In the genomic region with DNA sequence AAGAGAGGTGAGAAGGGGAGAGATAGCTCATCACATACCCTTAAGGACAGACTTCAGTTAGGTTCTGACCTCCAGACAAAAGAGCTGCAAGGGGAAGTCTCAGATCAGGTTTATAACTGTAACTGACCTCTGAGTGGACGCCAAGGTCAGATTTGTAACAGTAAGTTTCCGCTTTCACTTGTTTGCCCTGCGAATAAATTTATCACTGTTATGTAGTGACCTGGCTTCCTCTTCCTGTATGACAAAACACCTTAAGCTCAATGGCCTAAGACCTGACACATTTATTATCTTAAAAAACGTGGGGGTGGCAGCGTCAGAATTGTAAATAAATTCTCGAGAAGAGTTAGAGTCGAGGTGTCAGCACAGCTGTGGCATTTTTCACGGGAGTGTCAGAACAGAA, we compare ENCODE assay signal across 29 mouse cellular contexts. TPM values are rescaled to one million over a fixed set of nuclear protein-coding genes. Genes with fewer than 3 reads are reported as not detected.
DNase-seq lines count a peak whose midpoint lies in the region; ATAC-seq and TF ChIP-seq lines count a peak whose summit lies in the region.
"Had no signal": no experiment of that assay in that cellular context is flagged by ENCODE, and none has a peak within 500 bp of the region (broad histone marks: within the 10 kb centered on the region; RNA-seq: fewer than 3 reads in every experiment).

No protein-coding gene starts in this region.

- no peaks in the 10 kb centered on the region for H3K36me3 ChIP-seq in intestine, postnatal 0 days (ENCODE audit: control insufficient read depth, insufficient read depth)
- no peaks in the 10 kb centered on the region for H3K36me3 ChIP-seq in intestine, embryonic 16.5 days (ENCODE audit: control insufficient read depth, insufficient read depth, low read length)
- H3K36me3 ChIP-seq in embryonic facial prominence, embryonic 10.5 days (replicated peaks), result no peaks in the 10 kb centered on the region
- no peaks in the 10 kb centered on the region for H3K36me3 ChIP-seq in myocyte (ENCODE audit: control insufficient read depth, insufficient read depth)
- no peaks in the 10 kb centered on the region for H3K36me3 ChIP-seq in midbrain, embryonic 13.5 days
- H3K36me3 ChIP-seq: embryonic facial prominence, embryonic 12.5 days; G1E; heart, embryonic 10.5 days; hindbrain, embryonic 10.5 days; intestine, embryonic 15.5 days; liver, embryonic 12.5 days; neural tube, embryonic 15.5 days had no signal

- no peak overlapping the region for H3K9ac ChIP-seq in intestine, postnatal 0 days (ENCODE audit: low read depth, low read length)
- H3K9ac ChIP-seq in intestine, embryonic 16.5 days (ENCODE audit: low read depth, low read length), result no peak overlapping the region
- H3K9ac ChIP-seq in midbrain, embryonic 13.5 days (replicated peaks), result no peak overlapping the region
- H3K9ac ChIP-seq: embryonic facial prominence, embryonic 12.5 days; intestine, embryonic 15.5 days; liver, embryonic 12.5 days; neural tube, embryonic 15.5 days had no signal

- H3K79me2 ChIP-seq in myocyte (ENCODE audit: control insufficient read depth, insufficient read depth), result no peaks in the 10 kb centered on the region

- peak; percentile 65 for DNase-seq in 416B (ENCODE audit: low read depth)
- no peak for DNase-seq in embryonic facial prominence, embryonic 10.5 days (ENCODE audit: low spot score)
- no peak for DNase-seq in gastrocnemius, adult 2 months
- DNase-seq in cerebellum, adult 18-20 months, result no peak
- DNase-seq: adrenal gland, postnatal 10 days; B cell, adult 2 months; cerebellum, postnatal 10 days; kidney, postnatal 25 days; lung, adult 18-20 months; lung, postnatal 14 days; spleen, adult 18-20 months; thymus, postnatal 36 days had no signal

- WGBS in intestine, postnatal 0 days, result 17% methylated on average over 8 of the region's 8 CpGs
- WGBS in intestine, embryonic 16.5 days, result 30% methylated on average over 8 of the region's 8 CpGs
- WGBS in embryonic facial prominence, embryonic 10.5 days, result 76% methylated on average over 8 of the region's 8 CpGs
- 83% methylated on average over 8 of the region's 8 CpGs for WGBS in midbrain, embryonic 13.5 days

- 0 out of 2 replicates have a peak, but pooled peaks cover 3% of the 10 kb centered on the region for H3K4me1 ChIP-seq in intestine, postnatal 0 days (replicated peaks; ENCODE audit: control insufficient read depth, insufficient read depth, low read length)
- no peaks in the 10 kb centered on the region for H3K4me1 ChIP-seq in intestine, embryonic 16.5 days (ENCODE audit: control insufficient read depth, insufficient read depth, low read length)
- H3K4me1 ChIP-seq in embryonic facial prominence, embryonic 10.5 days, result peaks cover 27% of the 10 kb centered on the region
- H3K4me1 ChIP-seq in midbrain, embryonic 13.5 days (replicated peaks), result peaks cover 3% of the 10 kb centered on the region
- H3K4me1 ChIP-seq: neural tube, embryonic 15.5 days had no signal

- H3K9me3 ChIP-seq in intestine, postnatal 0 days (ENCODE audit: control insufficient read depth), result no peaks in the 10 kb centered on the region
- no peaks in the 10 kb centered on the region for H3K9me3 ChIP-seq in intestine, embryonic 16.5 days (ENCODE audit: control insufficient read depth, low read length)
- no peaks in the 10 kb centered on the region for H3K9me3 ChIP-seq in embryonic facial prominence, embryonic 10.5 days
- H3K9me3 ChIP-seq in midbrain, embryonic 13.5 days, result no peaks in the 10 kb centered on the region
- H3K9me3 ChIP-seq: embryonic facial prominence, embryonic 12.5 days; G1E; heart, embryonic 10.5 days; hindbrain, embryonic 10.5 days; intestine, embryonic 15.5 days; liver, embryonic 12.5 days; neural tube, embryonic 15.5 days had no signal

- no peak overlapping the region for H3K4me3 ChIP-seq in intestine, postnatal 0 days (ENCODE audit: low read depth, low read length)
- H3K4me3 ChIP-seq in intestine, embryonic 16.5 days (ENCODE audit: low read length), result no peak overlapping the region
- H3K4me3 ChIP-seq in embryonic facial prominence, embryonic 10.5 days, result no peak overlapping the region
- H3K4me3 ChIP-seq in myocyte, result no peak overlapping the region
- H3K4me3 ChIP-seq in midbrain, embryonic 13.5 days (replicated peaks), result no peak overlapping the region
- no peak overlapping the region for H3K4me3 ChIP-seq in gastrocnemius, adult 2 months
- H3K4me3 ChIP-seq: embryonic facial prominence, embryonic 12.5 days; hindbrain, embryonic 10.5 days; intestine, embryonic 15.5 days; layer of hippocampus, adult 2 months; liver, embryonic 12.5 days; neural tube, embryonic 15.5 days had no signal

- H3ac ChIP-seq in myocyte (ENCODE audit: control insufficient read depth, insufficient read length), result no peak overlapping the region

- TF ChIP-seq POLR2A in myocyte (IDR thresholded peaks at IDR 0.05; ENCODE audit: insufficient read length, low read depth), result no peak

- no peak for TF ChIP-seq CTCF in intestine, postnatal 0 days (IDR thresholded peaks at IDR 0.05; ENCODE audit: low read depth)
- no peak for TF ChIP-seq CTCF in gastrocnemius, adult 2 months (IDR thresholded peaks at IDR 0.05)

- H3K27me3 ChIP-seq in intestine, postnatal 0 days (replicated peaks; ENCODE audit: control insufficient read depth, insufficient read depth, low read length), result no peaks in the 10 kb centered on the region
- no peaks in the 10 kb centered on the region for H3K27me3 ChIP-seq in intestine, embryonic 16.5 days (replicated peaks; ENCODE audit: control insufficient read depth, insufficient read depth, low read length)
- no peaks in the 10 kb centered on the region for H3K27me3 ChIP-seq in embryonic facial prominence, embryonic 10.5 days (replicated peaks; ENCODE audit: low read depth, poor library complexity, severe bottlenecking)
- H3K27me3 ChIP-seq in myocyte (ENCODE audit: control insufficient read depth, insufficient read depth, insufficient read length), result no peaks in the 10 kb centered on the region
- no peaks in the 10 kb centered on the region for H3K27me3 ChIP-seq in midbrain, embryonic 13.5 days
- H3K27me3 ChIP-seq: CH12.LX; embryonic facial prominence, embryonic 12.5 days; intestine, embryonic 15.5 days; liver, embryonic 12.5 days; neural tube, embryonic 15.5 days had no signal

- no peak overlapping the region for H3K27ac ChIP-seq in intestine, postnatal 0 days (ENCODE audit: low read depth, low read length)
- H3K27ac ChIP-seq in intestine, embryonic 16.5 days (ENCODE audit: low read length), result no peak overlapping the region
- 0 out of 2 replicates have a peak overlapping the region, but pooled peaks have one; percentile 24 for H3K27ac ChIP-seq in embryonic facial prominence, embryonic 10.5 days (replicated peaks)
- H3K27ac ChIP-seq in midbrain, embryonic 13.5 days, result no peak overlapping the region
- no peak overlapping the region for H3K27ac ChIP-seq in gastrocnemius, adult 2 months
- H3K27ac ChIP-seq: embryonic facial prominence, embryonic 12.5 days; heart, embryonic 10.5 days; hindbrain, embryonic 10.5 days; intestine, embryonic 15.5 days; layer of hippocampus, adult 2 months; liver, embryonic 12.5 days; neural tube, embryonic 15.5 days had no signal

- no peak for ATAC-seq in intestine, postnatal 0 days
- ATAC-seq in intestine, embryonic 16.5 days, result no peak
- no peak for ATAC-seq in midbrain, embryonic 13.5 days
- ATAC-seq: hindbrain, embryonic 16.5 days; liver, embryonic 12.5 days; midbrain, embryonic 16.5 days had no signal

- H3K4me2 ChIP-seq in intestine, postnatal 0 days (replicated peaks; ENCODE audit: low read depth), result peak overlapping the region; percentile 24; the same call in 1 of the 2 replicates
- no peak overlapping the region for H3K4me2 ChIP-seq in intestine, embryonic 16.5 days (ENCODE audit: low read depth, low read length)
- H3K4me2 ChIP-seq in myocyte (ENCODE audit: low read depth), result peak overlapping the region; percentile 24
- H3K4me2 ChIP-seq in midbrain, embryonic 13.5 days (replicated peaks), result no peak overlapping the region
- H3K4me2 ChIP-seq: embryonic facial prominence, embryonic 12.5 days; intestine, embryonic 15.5 days; liver, embryonic 12.5 days; neural tube, embryonic 15.5 days had no signal

- intact Hi-C loops in gastrocnemius, adult 2 months (cut with DNase I), result no loop called here

TF ChIP-seq in myocyte, 11 proteins besides CTCF, POLR2A, EP300 and RAD21:
- TF ChIP-seq SRF (IDR thresholded peaks at IDR 0.05; ENCODE audit: control insufficient read depth, insufficient read length, low read depth) (no peak), TCF3 (IDR thresholded peaks at IDR 0.05; ENCODE audit: insufficient read length, low read depth) (no peak), MYOG (IDR thresholded peaks at IDR 0.05; ENCODE audit: control insufficient read depth in 1 of 3, insufficient read depth in 1 of 3, insufficient read length in 2 of 3, low read depth in 2 of 3) (no peak)
TF ChIP-seq in myocyte: peak in this region for 0.

RNA-seq across cellular contexts. Expression of gene Rnf149, which starts 31.3 kb away (rescaled TPM):
- polyA plus RNA-seq in intestine, postnatal 0 days (2015; fragmentation: Nextera tagmentation; extraction: Ambion mirVana), result 16.9 and 20.4 TPM in 2 replicates
- 13.5 and 26.3 TPM in 2 replicates for polyA plus RNA-seq in intestine, embryonic 16.5 days (2015; fragmentation: Nextera tagmentation; extraction: Ambion mirVana)
- polyA plus RNA-seq in embryonic facial prominence, embryonic 10.5 days (2016; fragmentation: Nextera tagmentation; extraction: Ambion mirVana), result 23.1 and 23.4 TPM in 2 replicates
- polyA plus RNA-seq in myocyte (2012; fragmentation: generic; extraction: Trizol), result 17.9 TPM
- polyA plus RNA-seq in midbrain, embryonic 13.5 days (2015; fragmentation: Nextera tagmentation; extraction: Ambion mirVana), result 22.8 and 23.1 TPM in 2 replicates
- total RNA-seq in gastrocnemius, adult 2 months (2021), result 1 to 10 TPM; 6.9 to 8.3 TPM

RNA-seq across cellular contexts. Expression of gene Creg2, which starts 42.7 kb away (rescaled TPM):
- 0.26 and 0.34 TPM in 2 replicates for polyA plus RNA-seq in intestine, postnatal 0 days (2015; fragmentation: Nextera tagmentation; extraction: Ambion mirVana)
- polyA plus RNA-seq in intestine, embryonic 16.5 days (2015; fragmentation: Nextera tagmentation; extraction: Ambion mirVana), result 0.18 and 0.22 TPM in 2 replicates
- 0.06 and 0.14 TPM in 2 replicates for polyA plus RNA-seq in embryonic facial prominence, embryonic 10.5 days (2016; fragmentation: Nextera tagmentation; extraction: Ambion mirVana)
- not detected for polyA plus RNA-seq in myocyte (2012; fragmentation: generic; extraction: Trizol)
- 3.7 and 3.8 TPM in 2 replicates for polyA plus RNA-seq in midbrain, embryonic 13.5 days (2015; fragmentation: Nextera tagmentation; extraction: Ambion mirVana)
- under 1 TPM in 1 of 2 experiments, not detected in 1; 0.08 TPM for total RNA-seq in gastrocnemius, adult 2 months (2021)
- total RNA-seq: CH12.LX; megakaryocyte-erythroid progenitor cell, adult 5-6 weeks had no signal
- polyA plus RNA-seq: G1E; limb, embryonic 11.5 days; liver, embryonic 12.5 days had no signal

Comparison
In these comparisons a context has a peak if more than half of its experiments do, and no peak if none do; other contexts are left out.
1. H3K4me2 ChIP-seq: peak in intestine, postnatal 0 days (single experiment) and myocyte (single experiment); none in intestine, embryonic 16.5 days (single experiment) and midbrain, embryonic 13.5 days (single experiment).